Mouse (Mus musculus): ENCODE results near the gene Eif2ak4. TPM values are rescaled to one million over a fixed set of nuclear protein-coding genes. Genes with fewer than 3 reads are reported as not detected.

Gene Eif2ak4
- polyA plus RNA-seq, 1 experiment, result 11.9 TPM

- DNase-seq (ENCODE audit: low read depth in 1 of 2, low spot score in 2 of 2), result no peak
- Histone ChIP-seq H3K36me3 (ENCODE audit: control insufficient read depth, insufficient read depth, low read length) (no peaks in the 10 kb centered on the region), H3K4me1 (ENCODE audit: control insufficient read depth, insufficient read depth, insufficient read length) (peaks cover 8% of the 10 kb centered on the region), H3K27ac (ENCODE audit: insufficient read depth, low read length) (no peak overlapping the region), H3K27me3 (ENCODE audit: control insufficient read depth, insufficient read depth, low read length) (peaks cover 12% of the 10 kb centered on the region), H3K4me3 (ENCODE audit: extremely low read depth, insufficient read depth, insufficient read length) (no peak overlapping the region)
- no peak for TF ChIP-seq CTCF (IDR thresholded peaks at IDR 0.05; ENCODE audit: extremely low read depth, insufficient read depth, insufficient read length, insufficient replicate concordance)
- TF ChIP-seq POLR2A (IDR thresholded peaks at IDR 0.05; ENCODE audit: low read depth, low read length), result no peak
Measured at GRCm38 (mm10) chr2:118375931-118376330, 12.5 kb upstream of the Eif2ak4 start.

DNA sequence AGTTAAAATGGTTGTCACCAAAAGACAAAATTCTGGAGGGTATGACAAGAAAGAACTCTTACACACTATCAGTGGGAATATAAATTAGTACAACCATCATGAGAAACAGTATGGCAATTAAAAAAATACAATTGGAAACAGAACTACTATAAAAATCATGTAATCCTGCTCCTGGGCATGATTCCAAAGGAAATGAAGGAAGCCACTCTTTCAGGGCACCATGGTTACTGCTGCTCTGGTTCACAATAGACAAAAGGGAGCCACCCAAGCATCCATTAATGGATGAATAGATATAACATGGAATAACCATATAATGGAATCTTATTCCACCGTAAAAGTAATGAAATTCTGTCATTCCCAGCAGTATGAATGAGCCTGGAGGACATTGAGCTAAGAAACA lies 8.7 kb upstream of the Eif2ak4 start:
- WGBS, result 88% methylated on average over 1 of the region's 1 CpGs
- Histone ChIP-seq H3K27ac (ENCODE audit: insufficient read depth, low read length) (no peak overlapping the region), H3K4me3 (ENCODE audit: extremely low read depth, insufficient read depth, insufficient read length) (no peak overlapping the region), H3K27me3 (ENCODE audit: control insufficient read depth, insufficient read depth, low read length) (no peaks in the 10 kb centered on the region), H3K36me3 (ENCODE audit: control insufficient read depth, insufficient read depth, low read length) (no peaks in the 10 kb centered on the region), H3K4me1 (ENCODE audit: control insufficient read depth, insufficient read depth, insufficient read length) (no peaks in the 10 kb centered on the region)
- TF ChIP-seq POLR2A (IDR thresholded peaks at IDR 0.05; ENCODE audit: low read depth, low read length) (no peak), CTCF (IDR thresholded peaks at IDR 0.05; ENCODE audit: extremely low read depth, insufficient read depth, insufficient read length, insufficient replicate concordance) (no peak)
- no peak for DNase-seq (ENCODE audit: low read depth in 1 of 2, low spot score in 2 of 2)

GRCm38 (mm10) chr2:118383387-118383786 lies 5.0 kb upstream of the Eif2ak4 start:
- H3K36me3 ChIP-seq (ENCODE audit: control insufficient read depth, insufficient read depth, low read length), result no peaks in the 10 kb centered on the region
- 85% methylated on average over 5 of the region's 5 CpGs for WGBS
- TF ChIP-seq CTCF (IDR thresholded peaks at IDR 0.05; ENCODE audit: extremely low read depth, insufficient read depth, insufficient read length, insufficient replicate concordance) (no peak), POLR2A (IDR thresholded peaks at IDR 0.05; ENCODE audit: low read depth, low read length) (no peak)

DNA sequence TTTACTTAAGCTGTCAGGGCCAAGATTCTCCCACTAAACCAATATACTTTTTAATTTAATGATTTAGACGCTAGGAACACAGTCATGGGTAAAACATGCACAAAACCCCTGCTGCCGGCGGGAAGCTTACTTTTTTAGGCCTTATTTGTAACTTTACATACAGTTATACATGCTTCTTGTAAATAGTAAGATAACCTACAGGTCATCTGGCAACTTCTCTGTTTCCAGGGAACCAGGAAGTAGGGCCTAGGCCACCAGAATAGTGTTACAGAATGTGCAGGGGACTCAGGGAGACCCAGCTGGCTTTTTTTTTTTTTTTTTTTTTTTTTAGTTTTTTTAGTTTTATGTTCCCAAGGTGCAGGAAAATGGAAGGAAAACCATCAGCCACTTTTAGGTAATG lies 1.2 kb downstream of the Eif2ak4 start:
- WGBS, result 30% methylated on average over 3 of the region's 3 CpGs
- Histone ChIP-seq H3K36me3 (ENCODE audit: control insufficient read depth, insufficient read depth, low read length) (no peaks in the 10 kb centered on the region), H3K4me3 (ENCODE audit: extremely low read depth, insufficient read depth, insufficient read length) (no peak overlapping the region), H3K27ac (ENCODE audit: insufficient read depth, low read length) (no peak overlapping the region), H3K4me1 (ENCODE audit: control insufficient read depth, insufficient read depth, insufficient read length) (no peaks in the 10 kb centered on the region; the same call in 1 of the 2 replicates), H3K27me3 (ENCODE audit: control insufficient read depth, insufficient read depth, low read length) (no peaks in the 10 kb centered on the region)
- no peak for DNase-seq (ENCODE audit: low read depth in 1 of 2, low spot score in 2 of 2)
- TF ChIP-seq POLR2A (IDR thresholded peaks at IDR 0.05; ENCODE audit: low read depth, low read length) (no peak), CTCF (IDR thresholded peaks at IDR 0.05; ENCODE audit: extremely low read depth, insufficient read depth, insufficient read length, insufficient replicate concordance) (no peak)

More at GRCm38 (mm10) chr2:118383387-118383786, 5.0 kb upstream of the Eif2ak4 start:
- no peaks in the 10 kb centered on the region for H3K4me1 ChIP-seq (ENCODE audit: control insufficient read depth, insufficient read depth, insufficient read length)
- no peak overlapping the region for H3K27ac ChIP-seq (ENCODE audit: insufficient read depth, low read length)
- DNase-seq (ENCODE audit: low read depth in 1 of 2, low spot score in 2 of 2), result no peak
- no peak overlapping the region for H3K4me3 ChIP-seq (ENCODE audit: extremely low read depth, insufficient read depth, insufficient read length)
- no peaks in the 10 kb centered on the region for H3K27me3 ChIP-seq (ENCODE audit: control insufficient read depth, insufficient read depth, low read length)

DNA sequence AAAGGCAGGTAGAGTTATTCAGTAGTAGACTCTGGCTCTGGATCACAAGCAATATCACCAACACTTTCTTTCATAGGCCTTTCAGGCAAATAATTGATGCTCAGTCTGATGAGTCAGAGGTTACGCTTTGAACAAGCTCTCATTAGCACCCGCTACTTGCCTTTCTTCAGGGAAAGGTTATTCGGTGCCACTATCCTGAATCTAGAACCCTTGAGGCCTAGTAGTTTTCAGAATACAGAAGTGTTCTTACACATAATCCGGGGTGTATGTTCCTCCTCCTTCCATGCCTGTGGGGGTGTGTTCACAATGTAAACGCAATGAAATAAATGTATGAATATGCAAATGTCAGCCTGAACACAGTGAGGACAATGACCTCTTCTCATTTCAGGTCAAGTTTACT lies 1.7 kb downstream of the Eif2ak4 start:
- Histone ChIP-seq H3K27ac (ENCODE audit: insufficient read depth, low read length) (no peak overlapping the region), H3K4me1 (ENCODE audit: control insufficient read depth, insufficient read depth, insufficient read length) (no peaks in the 10 kb centered on the region; the same call in 1 of the 2 replicates), H3K27me3 (ENCODE audit: control insufficient read depth, insufficient read depth, low read length) (no peaks in the 10 kb centered on the region), H3K36me3 (ENCODE audit: control insufficient read depth, insufficient read depth, low read length) (no peaks in the 10 kb centered on the region), H3K4me3 (ENCODE audit: extremely low read depth, insufficient read depth, insufficient read length) (no peak overlapping the region)
- no peak for DNase-seq (ENCODE audit: low read depth in 1 of 2, low spot score in 2 of 2)
- 77% methylated on average over 5 of the region's 5 CpGs for WGBS
- no peak for TF ChIP-seq POLR2A (IDR thresholded peaks at IDR 0.05; ENCODE audit: low read depth, low read length)
- no peak for TF ChIP-seq CTCF (IDR thresholded peaks at IDR 0.05; ENCODE audit: extremely low read depth, insufficient read depth, insufficient read length, insufficient replicate concordance)

- Histone ChIP-seq H3K4me3 (ENCODE audit: extremely low read depth, insufficient read depth, insufficient read length) (no peak overlapping the region), H3K27me3 (ENCODE audit: control insufficient read depth, insufficient read depth, low read length) (no peaks in the 10 kb centered on the region), H3K4me1 (ENCODE audit: control insufficient read depth, insufficient read depth, insufficient read length) (no peaks in the 10 kb centered on the region; the same call in 1 of the 2 replicates), H3K36me3 (ENCODE audit: control insufficient read depth, insufficient read depth, low read length) (no peaks in the 10 kb centered on the region), H3K27ac (ENCODE audit: insufficient read depth, low read length) (no peak overlapping the region)
- TF ChIP-seq POLR2A (IDR thresholded peaks at IDR 0.05; ENCODE audit: low read depth, low read length) (no peak), CTCF (IDR thresholded peaks at IDR 0.05; ENCODE audit: extremely low read depth, insufficient read depth, insufficient read length, insufficient replicate concordance) (no peak)
- WGBS, result 30% methylated on average over 5 of the region's 5 CpGs
- DNase-seq (ENCODE audit: low read depth in 1 of 2, low spot score in 2 of 2), result no peak
Measured at GRCm38 (mm10) chr2:118391201-118391600, 2.8 kb downstream of the Eif2ak4 start.

GRCm38 (mm10) chr2:118399751-118400150 lies 11.3 kb downstream of the Eif2ak4 start:
- H3K4me3 ChIP-seq (ENCODE audit: extremely low read depth, insufficient read depth, insufficient read length), result no peak overlapping the region
- H3K36me3 ChIP-seq (ENCODE audit: control insufficient read depth, insufficient read depth, low read length), result peaks cover 4% of the 10 kb centered on the region; the same call in 1 of the 2 replicates
- no peaks in the 10 kb centered on the region for H3K27me3 ChIP-seq (ENCODE audit: control insufficient read depth, insufficient read depth, low read length)
- no peaks in the 10 kb centered on the region for H3K4me1 ChIP-seq (ENCODE audit: control insufficient read depth, insufficient read depth, insufficient read length)
- TF ChIP-seq CTCF (IDR thresholded peaks at IDR 0.05; ENCODE audit: extremely low read depth, insufficient read depth, insufficient read length, insufficient replicate concordance) (no peak), POLR2A (IDR thresholded peaks at IDR 0.05; ENCODE audit: low read depth, low read length) (no peak)
- WGBS, result 87% methylated on average over 5 of the region's 5 CpGs
- H3K27ac ChIP-seq (ENCODE audit: insufficient read depth, low read length), result no peak overlapping the region
- no peak for DNase-seq (ENCODE audit: low read depth in 1 of 2, low spot score in 2 of 2)
